Mouse (Mus musculus): ENCODE measurements at regions not wholly inside any gene's neighbourhood (a gene's known extent, or its start where the extent isn't known, plus 50 kb on each side); places are given as distances from the start of the nearest gene placed in this dataset.
A peak's percentile ranks its signal among the peaks of the same experiment; 100 is the strongest.

DNA sequence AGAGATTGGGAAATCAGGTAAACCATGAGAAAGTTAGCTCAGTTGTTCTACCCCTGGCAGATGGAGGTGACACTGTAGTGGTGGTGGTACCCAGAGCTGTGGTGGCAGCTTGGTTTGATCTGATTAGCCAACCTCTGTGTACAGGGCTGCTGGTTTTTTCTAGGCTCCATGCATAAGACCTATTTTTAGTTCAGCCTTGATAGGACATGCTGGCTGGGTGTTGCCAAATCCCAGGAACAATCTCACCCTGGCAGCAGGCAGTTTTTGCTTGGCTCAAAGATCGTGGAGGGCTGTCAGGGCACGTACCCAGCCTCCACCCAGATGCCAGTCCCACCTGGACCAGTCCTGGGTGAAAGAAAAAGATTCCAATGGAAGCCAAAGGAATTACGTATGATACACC, 178.7 kb upstream of the Fggy start:
- Histone ChIP-seq H3K36me3 (ENCODE audit: control insufficient read depth, insufficient read depth, low read length, poor library complexity, severe bottlenecking) (no peaks in the 10 kb centered on the region), H3K27me3 (ENCODE audit: control insufficient read depth, insufficient read depth, low read length, poor library complexity, severe bottlenecking) (no peaks in the 10 kb centered on the region)
- no peak for DNase-seq (ENCODE audit: low read depth, low spot score)

DNA sequence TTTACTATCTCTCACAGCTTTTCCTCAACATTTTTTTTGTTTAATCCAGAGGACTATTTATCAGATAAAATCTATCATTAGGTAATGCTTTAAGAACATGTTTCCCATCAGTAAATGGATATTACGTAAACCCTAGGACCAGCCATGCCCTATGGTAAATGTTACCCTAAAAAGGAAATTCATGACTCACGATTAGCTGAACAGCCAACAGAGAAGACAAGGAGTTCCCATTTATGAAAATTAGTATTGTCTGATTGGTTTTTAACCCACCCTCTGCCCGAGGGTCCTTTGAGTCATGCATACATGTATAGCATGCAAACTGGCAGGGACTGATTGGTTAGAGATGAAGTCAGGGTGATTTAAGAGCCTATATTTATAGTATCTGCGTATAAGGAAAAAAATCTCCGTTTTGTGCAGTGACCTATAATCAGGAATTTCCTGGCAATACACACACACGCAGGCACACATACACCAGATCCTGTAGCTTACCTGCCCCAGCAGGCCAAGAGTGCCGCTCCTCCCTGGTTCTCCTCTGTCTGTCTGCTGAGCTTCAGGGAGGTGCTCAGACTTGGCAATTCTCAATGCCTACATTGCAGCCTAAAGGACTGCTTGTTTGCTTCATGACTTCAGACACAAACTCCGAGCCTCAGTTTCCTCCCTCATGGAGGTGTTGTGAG, 174.0 kb upstream of the Fggy start:
- no peaks in the 10 kb centered on the region for H3K36me3 ChIP-seq (ENCODE audit: control insufficient read depth, insufficient read depth, low read length, poor library complexity, severe bottlenecking)
- no peak for DNase-seq (ENCODE audit: low read depth, low spot score)

DNA sequence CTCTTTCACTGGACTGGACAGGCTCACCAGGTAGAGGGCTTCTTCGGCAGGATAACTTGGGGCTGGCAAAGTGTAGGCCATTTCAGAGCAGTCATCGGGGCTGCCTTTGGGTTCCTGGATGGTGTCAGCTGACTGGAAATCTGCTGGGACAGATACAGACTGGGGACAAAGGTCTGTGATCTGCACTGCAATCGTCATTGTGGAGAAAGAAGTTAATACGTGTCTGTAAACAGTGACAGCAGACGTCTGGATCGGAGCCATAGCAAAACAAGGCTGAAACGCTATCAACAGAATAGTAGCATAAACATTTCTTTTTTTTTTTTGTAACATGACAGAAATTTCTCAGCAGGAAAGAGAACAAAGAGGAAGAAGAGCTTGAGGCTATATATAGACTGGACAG, 171.8 kb upstream of the Fggy start:
- no peaks in the 10 kb centered on the region for H3K36me3 ChIP-seq (ENCODE audit: control insufficient read depth, insufficient read depth, low read length, poor library complexity, severe bottlenecking)
- H3K27me3 ChIP-seq (ENCODE audit: control insufficient read depth, insufficient read depth, low read length, poor library complexity, severe bottlenecking), result no peaks in the 10 kb centered on the region
- DNase-seq (ENCODE audit: low read depth, low spot score), result peak; percentile 6

More for the DNA sequence above, 174.0 kb upstream of the Fggy start:
- H3K27me3 ChIP-seq (ENCODE audit: control insufficient read depth, insufficient read depth, low read length, poor library complexity, severe bottlenecking), result no peaks in the 10 kb centered on the region

DNA sequence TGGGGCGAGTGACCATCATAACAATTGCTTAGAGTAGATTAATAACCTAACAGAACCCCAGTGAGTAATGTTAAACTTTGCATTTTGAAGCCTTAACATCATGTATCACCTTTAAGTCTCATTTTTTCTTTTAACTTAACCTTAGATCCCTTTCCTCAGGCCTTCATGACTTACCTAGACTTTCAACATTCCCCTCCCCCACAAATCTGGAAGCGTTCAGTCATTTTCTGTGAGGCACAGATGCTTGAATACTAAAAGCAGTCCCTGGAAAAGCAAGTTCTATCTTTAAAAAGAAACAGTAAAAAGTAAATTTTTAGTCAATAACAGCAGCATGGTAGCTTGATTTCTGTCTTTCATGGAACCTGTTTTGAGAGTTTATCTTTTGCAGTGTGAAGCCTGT, 171.3 kb upstream of the Fggy start:
- Histone ChIP-seq H3K36me3 (ENCODE audit: control insufficient read depth, insufficient read depth, low read length, poor library complexity, severe bottlenecking) (no peaks in the 10 kb centered on the region), H3K27me3 (ENCODE audit: control insufficient read depth, insufficient read depth, low read length, poor library complexity, severe bottlenecking) (no peaks in the 10 kb centered on the region)
- DNase-seq (ENCODE audit: low read depth, low spot score), result no peak

DNA sequence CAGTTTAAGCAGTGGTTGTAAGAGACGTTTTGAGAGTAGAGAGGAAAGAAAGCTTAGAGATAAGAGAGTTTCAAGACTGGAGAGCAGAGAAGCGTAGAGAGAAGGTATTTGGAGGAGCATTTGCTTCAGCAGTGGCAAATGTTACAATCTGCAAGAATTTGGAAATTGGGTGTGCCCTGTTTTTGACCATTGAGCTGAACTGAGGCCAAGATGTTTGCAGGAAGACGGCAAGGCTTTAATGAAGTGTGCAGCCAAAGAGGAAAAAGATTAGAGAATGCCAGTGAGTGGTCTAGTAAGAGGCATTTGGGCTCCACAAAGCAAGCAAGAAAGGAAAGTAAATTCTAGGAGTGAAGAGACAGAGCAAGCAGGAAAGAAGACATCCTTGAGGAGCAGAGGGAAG, 168.8 kb upstream of the Fggy start:
- no peaks in the 10 kb centered on the region for H3K36me3 ChIP-seq (ENCODE audit: control insufficient read depth, insufficient read depth, low read length, poor library complexity, severe bottlenecking)
- H3K27me3 ChIP-seq (ENCODE audit: control insufficient read depth, insufficient read depth, low read length, poor library complexity, severe bottlenecking), result no peaks in the 10 kb centered on the region
- no peak for DNase-seq (ENCODE audit: low read depth, low spot score)

DNA sequence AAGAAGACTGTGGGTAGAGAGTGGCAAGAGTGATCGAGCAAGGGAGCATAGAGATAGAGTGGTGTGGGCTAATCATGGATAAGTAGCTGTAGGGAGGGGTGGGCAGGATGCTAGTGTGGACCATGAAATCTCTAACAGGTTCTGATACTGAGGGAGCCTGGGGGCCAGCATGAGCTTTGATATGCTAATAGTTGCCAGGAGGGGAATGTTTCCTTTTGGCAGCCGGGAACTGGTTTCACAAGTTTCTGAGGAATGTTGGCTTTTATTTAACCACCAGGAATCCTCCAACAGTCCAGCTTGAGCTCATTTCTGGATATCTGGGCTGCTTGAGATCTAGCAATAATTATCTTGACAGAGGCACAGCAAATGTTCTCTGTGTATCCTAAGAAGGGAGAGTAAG, 167.7 kb upstream of the Fggy start:
- DNase-seq (ENCODE audit: low read depth, low spot score), result no peak
- Histone ChIP-seq H3K36me3 (ENCODE audit: control insufficient read depth, insufficient read depth, low read length, poor library complexity, severe bottlenecking) (no peaks in the 10 kb centered on the region), H3K27me3 (ENCODE audit: control insufficient read depth, insufficient read depth, low read length, poor library complexity, severe bottlenecking) (no peaks in the 10 kb centered on the region)

DNA sequence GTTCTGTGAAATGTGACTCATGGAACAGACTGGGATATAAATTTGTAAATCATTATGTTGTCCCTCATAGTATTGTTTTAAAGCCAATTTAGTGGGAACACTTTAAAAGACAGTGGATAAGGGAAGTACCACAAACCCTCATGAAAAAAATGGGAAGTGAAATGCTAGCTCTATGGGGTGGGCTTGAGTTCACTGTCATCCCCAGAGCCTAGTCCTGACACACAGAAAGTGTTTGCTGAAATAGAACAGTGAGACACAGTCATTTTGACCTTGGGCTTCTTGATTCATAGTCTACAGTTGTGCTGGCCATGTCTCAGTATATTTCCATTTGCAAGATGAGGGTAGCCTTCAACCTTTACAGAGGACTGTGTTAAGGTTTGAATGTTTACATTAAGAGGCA, 166.8 kb upstream of the Fggy start:
- no peak for DNase-seq (ENCODE audit: low read depth, low spot score)
- H3K36me3 ChIP-seq (ENCODE audit: control insufficient read depth, insufficient read depth, low read length, poor library complexity, severe bottlenecking), result no peaks in the 10 kb centered on the region
- no peaks in the 10 kb centered on the region for H3K27me3 ChIP-seq (ENCODE audit: control insufficient read depth, insufficient read depth, low read length, poor library complexity, severe bottlenecking)

DNA sequence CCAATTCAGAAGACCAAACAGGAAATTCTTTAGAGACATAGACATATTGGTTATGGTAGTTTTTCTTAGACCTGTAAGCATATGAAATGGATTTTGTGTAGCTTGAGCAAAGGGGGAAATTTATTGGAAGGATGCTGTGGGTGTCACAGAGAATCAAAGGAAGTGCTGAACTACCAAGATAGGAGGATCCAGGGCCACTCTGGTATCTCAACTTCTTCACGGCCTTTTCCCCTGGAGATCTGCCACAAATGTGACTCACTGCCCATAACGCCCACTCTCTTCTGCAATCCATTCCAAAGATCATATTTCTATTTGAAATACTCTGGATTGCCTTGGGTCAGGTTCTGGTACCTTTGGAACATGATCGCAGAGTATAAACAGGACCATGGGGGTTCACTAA, 161.6 kb upstream of the Fggy start:
- Histone ChIP-seq H3K36me3 (ENCODE audit: control insufficient read depth, insufficient read depth, low read length, poor library complexity, severe bottlenecking) (no peaks in the 10 kb centered on the region), H3K27me3 (ENCODE audit: control insufficient read depth, insufficient read depth, low read length, poor library complexity, severe bottlenecking) (no peaks in the 10 kb centered on the region)
- DNase-seq (ENCODE audit: low read depth, low spot score), result no peak

DNA sequence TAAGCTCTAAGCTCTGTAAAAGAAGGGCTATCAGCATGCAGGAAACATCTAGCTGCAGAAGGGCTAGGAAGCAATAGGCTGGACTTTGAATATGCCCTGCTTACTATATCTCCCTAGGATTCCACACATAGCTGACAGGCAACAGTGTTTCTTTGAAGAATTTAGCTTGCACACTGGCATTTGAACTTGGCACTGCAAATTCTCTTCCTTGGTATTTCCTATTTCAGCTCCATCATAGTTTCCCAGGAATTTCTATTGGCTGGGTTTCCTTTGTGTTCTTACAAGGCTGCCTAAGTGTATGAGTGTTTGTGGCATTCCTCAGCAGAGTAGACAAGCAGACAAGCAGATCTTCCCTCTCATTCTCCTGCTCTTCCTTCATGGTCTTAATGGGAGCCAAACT, 159.0 kb upstream of the Fggy start:
- no peaks in the 10 kb centered on the region for H3K36me3 ChIP-seq (ENCODE audit: control insufficient read depth, insufficient read depth, low read length, poor library complexity, severe bottlenecking)
- no peak for DNase-seq (ENCODE audit: low read depth, low spot score)
- no peaks in the 10 kb centered on the region for H3K27me3 ChIP-seq (ENCODE audit: control insufficient read depth, insufficient read depth, low read length, poor library complexity, severe bottlenecking)

DNA sequence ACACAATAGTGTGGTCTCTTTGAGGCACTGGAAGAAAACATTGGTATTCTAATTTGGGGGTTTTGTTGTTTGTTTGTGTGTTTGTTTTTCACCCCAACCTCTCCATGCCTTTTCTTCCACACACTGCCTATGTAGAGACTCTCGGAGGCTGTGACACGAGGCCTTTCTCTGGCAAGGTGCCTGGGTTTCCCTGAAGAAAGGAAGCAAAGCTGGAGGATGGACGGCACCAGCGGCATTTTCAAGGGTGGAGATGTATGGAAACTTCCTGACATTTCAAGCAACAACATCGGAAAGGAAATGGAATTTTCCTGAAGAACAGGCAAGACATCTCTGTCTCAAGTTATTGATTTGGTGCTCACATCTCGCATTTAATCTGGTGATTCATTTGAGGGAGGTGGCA, 155.0 kb upstream of the Fggy start:
- Histone ChIP-seq H3K36me3 (ENCODE audit: control insufficient read depth, insufficient read depth, low read length, poor library complexity, severe bottlenecking) (no peaks in the 10 kb centered on the region), H3K27me3 (ENCODE audit: control insufficient read depth, insufficient read depth, low read length, poor library complexity, severe bottlenecking) (no peaks in the 10 kb centered on the region)
- DNase-seq (ENCODE audit: low read depth, low spot score), result no peak

DNA sequence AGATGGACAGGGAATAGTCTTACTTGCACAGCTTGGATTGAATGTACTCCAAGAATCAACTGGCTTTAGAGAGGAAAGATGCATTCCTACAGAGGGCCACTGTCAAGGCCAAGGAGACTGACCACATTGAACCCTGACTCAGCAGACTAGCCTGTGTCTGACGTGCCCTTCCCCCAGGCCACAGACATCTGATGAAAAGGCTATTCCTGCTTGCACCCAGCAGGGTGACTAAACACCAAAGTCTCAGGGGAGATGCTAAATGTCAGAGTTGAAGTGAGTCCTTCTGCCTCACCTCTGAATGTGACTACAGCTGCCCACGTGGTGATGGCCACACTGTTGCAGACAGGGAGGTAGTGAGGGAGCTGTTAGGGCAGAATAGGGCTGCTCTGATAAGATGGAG, 140.2 kb upstream of the Fggy start:
- no peaks in the 10 kb centered on the region for H3K36me3 ChIP-seq (ENCODE audit: control insufficient read depth, insufficient read depth, low read length, poor library complexity, severe bottlenecking)
- no peaks in the 10 kb centered on the region for H3K27me3 ChIP-seq (ENCODE audit: control insufficient read depth, insufficient read depth, low read length, poor library complexity, severe bottlenecking)
- DNase-seq (ENCODE audit: low read depth, low spot score), result no peak

DNA sequence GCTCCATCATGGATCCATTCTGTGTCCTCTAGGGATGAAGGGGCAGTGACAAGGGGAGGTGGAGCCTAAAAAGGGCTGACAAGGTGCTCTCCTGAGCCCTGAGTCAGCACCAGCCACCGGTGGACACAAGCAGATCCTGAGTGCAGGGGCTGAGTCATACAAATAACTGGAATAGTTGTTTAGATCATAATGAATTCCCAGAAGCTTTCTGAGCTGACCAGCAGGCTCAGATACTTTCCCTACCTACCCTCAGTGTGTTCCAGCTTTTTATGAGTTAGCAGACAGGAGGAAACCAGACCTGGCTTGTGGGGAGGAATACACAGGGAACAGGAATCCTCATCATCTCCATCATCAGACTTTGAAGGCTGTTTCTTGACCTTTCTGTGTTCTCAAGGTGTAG, 130.7 kb upstream of the Fggy start:
- DNase-seq (ENCODE audit: low read depth, low spot score), result no peak
- no peaks in the 10 kb centered on the region for H3K27me3 ChIP-seq (ENCODE audit: control insufficient read depth, insufficient read depth, low read length, poor library complexity, severe bottlenecking)

DNA sequence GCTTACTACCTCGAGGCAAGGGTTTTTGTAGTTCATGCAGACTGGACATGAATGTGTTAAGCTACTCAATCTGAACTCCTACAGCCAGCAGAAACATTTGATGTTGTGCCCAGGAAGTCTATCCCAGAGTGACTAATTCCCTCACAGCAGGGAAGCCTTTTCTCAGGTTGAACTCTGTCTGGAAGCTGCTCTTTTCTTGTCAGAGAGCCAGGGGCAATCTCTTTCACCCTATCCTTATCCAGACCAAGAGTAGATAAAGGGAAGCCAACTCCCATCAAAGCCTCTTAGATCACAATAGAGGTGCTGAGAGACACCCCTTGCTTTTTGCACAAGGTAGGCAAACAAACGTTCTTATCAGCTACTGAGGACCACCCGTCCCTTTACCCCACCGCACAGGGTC, 122.8 kb upstream of the Fggy start:
- Histone ChIP-seq H3K36me3 (ENCODE audit: control insufficient read depth, insufficient read depth, low read length, poor library complexity, severe bottlenecking) (no peaks in the 10 kb centered on the region), H3K27me3 (ENCODE audit: control insufficient read depth, insufficient read depth, low read length, poor library complexity, severe bottlenecking) (no peaks in the 10 kb centered on the region)
- DNase-seq (ENCODE audit: low read depth, low spot score), result no peak

More for the DNA sequence above, 130.7 kb upstream of the Fggy start:
- no peaks in the 10 kb centered on the region for H3K36me3 ChIP-seq (ENCODE audit: control insufficient read depth, insufficient read depth, low read length, poor library complexity, severe bottlenecking)

DNA sequence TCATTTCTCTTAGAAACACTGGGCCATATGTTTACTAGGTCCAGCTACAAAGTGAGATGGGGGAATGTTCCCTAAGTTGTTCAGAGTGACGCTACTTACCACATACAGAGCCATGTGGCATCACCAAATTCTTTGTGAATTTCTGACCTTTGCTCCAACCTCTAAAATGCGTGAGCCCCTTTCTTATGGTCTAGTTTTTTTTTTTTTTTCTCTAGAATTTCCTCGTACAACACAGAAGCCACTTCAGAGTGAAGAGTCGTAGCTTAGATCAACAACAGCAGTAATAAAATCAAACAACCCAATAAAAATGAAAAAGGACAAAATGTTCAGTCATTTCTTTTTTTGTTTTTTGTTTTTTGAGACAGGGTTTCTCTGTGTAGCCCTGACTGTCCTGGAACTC, 122.2 kb upstream of the Fggy start:
- Histone ChIP-seq H3K36me3 (ENCODE audit: control insufficient read depth, insufficient read depth, low read length, poor library complexity, severe bottlenecking) (no peaks in the 10 kb centered on the region), H3K27me3 (ENCODE audit: control insufficient read depth, insufficient read depth, low read length, poor library complexity, severe bottlenecking) (no peaks in the 10 kb centered on the region)
- no peak for DNase-seq (ENCODE audit: low read depth, low spot score)

DNA sequence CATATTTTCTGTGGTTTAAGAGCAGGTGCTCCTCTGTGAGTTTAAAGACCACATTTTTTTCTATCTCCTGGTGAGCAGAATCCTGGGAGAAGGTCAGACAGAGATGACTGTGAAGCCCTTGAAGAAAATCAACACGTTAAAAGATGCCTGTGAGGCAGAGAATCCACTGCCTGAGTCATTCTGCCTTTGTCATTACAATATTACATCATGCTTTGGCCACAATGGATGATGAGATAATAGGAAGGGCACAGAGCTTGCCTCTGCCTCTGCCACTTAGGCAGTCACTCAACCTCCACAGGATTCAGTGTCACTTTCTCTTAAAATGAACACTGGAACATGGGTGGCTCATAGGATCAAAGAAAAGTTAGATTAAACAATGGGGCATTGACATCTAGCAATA, 117.5 kb upstream of the Fggy start:
- no peaks in the 10 kb centered on the region for H3K36me3 ChIP-seq (ENCODE audit: control insufficient read depth, insufficient read depth, low read length, poor library complexity, severe bottlenecking)
- no peak for DNase-seq (ENCODE audit: low read depth, low spot score)
- no peaks in the 10 kb centered on the region for H3K27me3 ChIP-seq (ENCODE audit: control insufficient read depth, insufficient read depth, low read length, poor library complexity, severe bottlenecking)
